ENCODE assay signal across 8 mouse cellular contexts in genomic region chr8:117498179-117498914, GRCm38 (mm10). TPM values are rescaled to one million over a fixed set of nuclear protein-coding genes. Genes with fewer than 3 reads are reported as not detected.
DNase-seq lines count a peak whose midpoint lies in the region; ATAC-seq and TF ChIP-seq lines count a peak whose summit lies in the region.

Plcg2 (plus strand) TSS chr8:117498291.

- DNase-seq in CH12.LX (ENCODE audit: extremely low read depth) = peak; percentile 71
- DNase-seq in adrenal gland, adult 8-10 months = peak; percentile 14
- DNase-seq in liver = peak; percentile 41
- peak; percentile 56 for DNase-seq in midbrain, embryonic 14.5 days
- DNase-seq in spleen, postnatal 4 days (ENCODE audit: low spot score in 2 of 2) = peak; percentile 61 to 84
- DNase-seq in cerebellum, adult 18-20 months = no peak

- peak within 1 kb of the TSS; percentile 86 for H3K9ac ChIP-seq in CH12.LX (ENCODE audit: insufficient read depth, low read depth)
- H3K9ac ChIP-seq in forebrain, embryonic 15.5 days (replicated peaks) = peak within 1 kb of the TSS; percentile 49
- H3K9ac ChIP-seq in hindbrain, embryonic 13.5 days = peak within 1 kb of the TSS; percentile 71
- peak within 1 kb of the TSS; percentile 49 for H3K9ac ChIP-seq in midbrain, embryonic 14.5 days (replicated peaks; ENCODE audit: low read length)

- peak; percentile 57 for ATAC-seq in forebrain, embryonic 15.5 days (replicated peaks)
- peak; percentile 36; the same call in 1 of the 2 replicates for ATAC-seq in hindbrain, embryonic 13.5 days (ENCODE audit: low FRiP score)
- peak; percentile 17; the same call in 1 of the 2 replicates for ATAC-seq in midbrain, embryonic 14.5 days (ENCODE audit: low FRiP score, low TSS enrichment)

- H3K79me2 ChIP-seq in CH12.LX (replicated peaks; ENCODE audit: control insufficient read depth, extremely low read depth, insufficient read depth, poor library complexity, severe bottlenecking) = peaks cover 40% of the 10 kb centered on the region

- WGBS in forebrain, embryonic 15.5 days = 0% methylated on average over 59 of the region's 62 CpGs
- under 1% methylated on average over 62 of the region's 62 CpGs for WGBS in hindbrain, embryonic 13.5 days
- WGBS in midbrain, embryonic 14.5 days = under 1% methylated on average over 62 of the region's 62 CpGs

- H3K36me3 ChIP-seq in CH12.LX (replicated peaks in 1 of 2; ENCODE audit: control insufficient read depth in 1 of 2, insufficient read depth in 1 of 2, low read length in 1 of 2) = peaks cover 0 to 11% of the 10 kb centered on the region in 2 experiments
- no peaks in the 10 kb centered on the region for H3K36me3 ChIP-seq in forebrain, embryonic 15.5 days
- H3K36me3 ChIP-seq in hindbrain, embryonic 13.5 days = no peaks in the 10 kb centered on the region
- H3K36me3 ChIP-seq in midbrain, embryonic 14.5 days (ENCODE audit: control insufficient read depth, insufficient read depth, low read length) = no peaks in the 10 kb centered on the region

- H3K27me3 ChIP-seq in CH12.LX (replicated peaks) = no peaks in the 10 kb centered on the region
- peaks cover 19% of the 10 kb centered on the region for H3K27me3 ChIP-seq in forebrain, embryonic 15.5 days
- H3K27me3 ChIP-seq in hindbrain, embryonic 13.5 days = peaks cover 34% of the 10 kb centered on the region
- H3K27me3 ChIP-seq in midbrain, embryonic 14.5 days (ENCODE audit: control insufficient read depth, insufficient read depth, low read length) = peaks cover 23% of the 10 kb centered on the region

- peak within 1 kb of the TSS; percentile 81 to 95 (median 95) for H3K4me3 ChIP-seq in CH12.LX (replicated peaks in 1 of 3; ENCODE audit: low read depth in 2 of 3, low read length in 2 of 3, poor library complexity in 1 of 3)
- H3K4me3 ChIP-seq in forebrain, embryonic 15.5 days = peak within 1 kb of the TSS; percentile 52
- H3K4me3 ChIP-seq in hindbrain, embryonic 13.5 days = peak within 1 kb of the TSS; percentile 56
- H3K4me3 ChIP-seq in midbrain, embryonic 14.5 days (replicated peaks; ENCODE audit: low read depth, low read length) = peak within 1 kb of the TSS; percentile 45

- H3K4me2 ChIP-seq in CH12.LX (ENCODE audit: insufficient read depth, low read depth, poor library complexity, severe bottlenecking) = peak within 1 kb of the TSS; percentile 75
- H3K4me2 ChIP-seq in forebrain, embryonic 15.5 days (replicated peaks) = peak within 1 kb of the TSS; percentile 93
- H3K4me2 ChIP-seq in hindbrain, embryonic 13.5 days = peak within 1 kb of the TSS; percentile 99
- peak within 1 kb of the TSS; percentile 99 for H3K4me2 ChIP-seq in midbrain, embryonic 14.5 days (ENCODE audit: low read length)

- TF ChIP-seq POLR2A in CH12.LX (IDR thresholded peaks at IDR 0.05; ENCODE audit: low read depth, low read length) = peak; percentile 80

- no peaks in the 10 kb centered on the region for H3K9me3 ChIP-seq in CH12.LX (replicated peaks; ENCODE audit: low read length)
- no peaks in the 10 kb centered on the region for H3K9me3 ChIP-seq in forebrain, embryonic 15.5 days
- no peaks in the 10 kb centered on the region for H3K9me3 ChIP-seq in hindbrain, embryonic 13.5 days
- H3K9me3 ChIP-seq in midbrain, embryonic 14.5 days (ENCODE audit: control insufficient read depth, low read length) = no peaks in the 10 kb centered on the region

- peaks cover 43 to 68% of the 10 kb centered on the region in 2 experiments for H3K4me1 ChIP-seq in CH12.LX (ENCODE audit: control insufficient read depth in 1 of 2, insufficient read depth in 2 of 2)
- peaks cover 15% of the 10 kb centered on the region for H3K4me1 ChIP-seq in forebrain, embryonic 15.5 days
- H3K4me1 ChIP-seq in hindbrain, embryonic 13.5 days (replicated peaks) = peaks cover 15% of the 10 kb centered on the region
- H3K4me1 ChIP-seq in midbrain, embryonic 14.5 days (ENCODE audit: control insufficient read depth, insufficient read depth, low read length) = 0 out of 2 replicates have a peak, but pooled peaks cover 11% of the 10 kb centered on the region

- peak within 1 kb of the TSS; percentile 93 for H3K27ac ChIP-seq in CH12.LX (ENCODE audit: insufficient read depth, low read depth)
- H3K27ac ChIP-seq in forebrain, embryonic 15.5 days (replicated peaks) = no peak within 1 kb of the TSS
- no peak within 1 kb of the TSS for H3K27ac ChIP-seq in hindbrain, embryonic 13.5 days
- no peak within 1 kb of the TSS for H3K27ac ChIP-seq in midbrain, embryonic 14.5 days (replicated peaks; ENCODE audit: low read depth, low read length)

- in situ Hi-C loops in CH12.LX (cut with MboI; ENCODE audit: low pct_ligation_motif_present, low pct_unique_long_range_greater_than_20kb, low sequenced_read_pairs) = loop anchor here (5.0 kb wide), 1 partner anchor 39 kb away; no protein-coding TSS in a partner anchor

- no peak for TF ChIP-seq CTCF in CH12.LX (conservative IDR thresholded peaks at IDR 0.05 in 1 of 2, IDR thresholded peaks at IDR 0.05 in 1 of 2; ENCODE audit: low read depth in 2 of 2, low read length in 2 of 2)

- dilution Hi-C loops in CH12.LX (cut with MboI; ENCODE audit: extremely low pct_ligation_motif_present, extremely low pct_unique_long_range_greater_than_20kb, low sequenced_read_pairs) = no loop called here

- no peak for TF ChIP-seq EP300 in CH12.LX (IDR thresholded peaks at IDR 0.05; ENCODE audit: low read length)

- no peak for TF ChIP-seq RAD21 in CH12.LX (IDR thresholded peaks at IDR 0.05; ENCODE audit: low read depth, low read length)

TF ChIP-seq in CH12.LX, 34 proteins besides CTCF, POLR2A, EP300 and RAD21:
- no peak for TF ChIP-seq PAX5 (IDR thresholded peaks at IDR 0.05; ENCODE audit: low read length)
- TF ChIP-seq CHD2 (IDR thresholded peaks at IDR 0.05; ENCODE audit: low read length) = no peak
- peak; percentile 10; the same call in 1 of the 2 replicates for TF ChIP-seq MEF2A (IDR thresholded peaks at IDR 0.05; ENCODE audit: borderline replicate concordance, low read depth, low read length)
- TF ChIP-seq MAFK (IDR thresholded peaks at IDR 0.05; ENCODE audit: insufficient replicate concordance, low read length) = no peak
- TF ChIP-seq POLR2AphosphoS2 (IDR thresholded peaks at IDR 0.05; ENCODE audit: low read depth, low read length) = no peak
- TF ChIP-seq E2F4 (IDR thresholded peaks at IDR 0.05; ENCODE audit: insufficient replicate concordance, low read depth, low read length) = no peak
- TF ChIP-seq CHD1 (IDR thresholded peaks at IDR 0.05; ENCODE audit: low read depth, low read length) = no peak
- TF ChIP-seq NELFE (IDR thresholded peaks at IDR 0.05; ENCODE audit: low read depth, low read length) = peak; percentile 71
- TF ChIP-seq JUN (IDR thresholded peaks at IDR 0.05; ENCODE audit: insufficient read depth, low read depth, low read length) = no peak
- TF ChIP-seq JUND (conservative IDR thresholded peaks at IDR 0.05; ENCODE audit: low read depth, low read length) = no peak
- no peak for TF ChIP-seq NRF1 (IDR thresholded peaks at IDR 0.05; ENCODE audit: low read depth, low read length)
- TF ChIP-seq MAZ (IDR thresholded peaks at IDR 0.05; ENCODE audit: low read depth, low read length) = no peak
- TF ChIP-seq TCF12 (IDR thresholded peaks at IDR 0.05; ENCODE audit: low read depth, low read length) = no peak
- peak; percentile 90 for TF ChIP-seq MAX (IDR thresholded peaks at IDR 0.05; ENCODE audit: low read length)
- no peak for TF ChIP-seq ZNF384 (IDR thresholded peaks at IDR 0.05; ENCODE audit: low read depth, low read length)
- no peak for TF ChIP-seq ETS1 (conservative IDR thresholded peaks at IDR 0.05; ENCODE audit: low read depth, low read length)
- peak; percentile 87 for TF ChIP-seq BHLHE40 (IDR thresholded peaks at IDR 0.05; ENCODE audit: low read depth, low read length)
- TF ChIP-seq SMC3 (IDR thresholded peaks at IDR 0.05; ENCODE audit: low read depth, low read length) = no peak; the same call in 1 of the 2 replicates
- no peak for TF ChIP-seq KAT2A (IDR thresholded peaks at IDR 0.05; ENCODE audit: insufficient replicate concordance, low read length)
- TF ChIP-seq HCFC1 (IDR thresholded peaks at IDR 0.05; ENCODE audit: low read depth, low read length) = no peak
- no peak; the same call in 1 of the 2 replicates for TF ChIP-seq ELF1 (IDR thresholded peaks at IDR 0.05; ENCODE audit: low read depth, low read length)
- no peak for TF ChIP-seq MYC (IDR thresholded peaks at IDR 0.05; ENCODE audit: low read depth, low read length)
- peak; percentile 95 for TF ChIP-seq UBTF (IDR thresholded peaks at IDR 0.05; ENCODE audit: low read depth, low read length)
- TF ChIP-seq USF1 (IDR thresholded peaks at IDR 0.05; ENCODE audit: low read depth, low read length) = peak; percentile 93
- TF ChIP-seq ZMIZ1 (IDR thresholded peaks at IDR 0.05; ENCODE audit: low read depth, low read length) = peak; percentile 53
- TF ChIP-seq MXI1 (IDR thresholded peaks at IDR 0.05; ENCODE audit: low read depth, low read length) = peak; percentile 81
- peak; percentile 78 for TF ChIP-seq USF2 (conservative IDR thresholded peaks at IDR 0.05; ENCODE audit: low read depth, low read length)
TF ChIP-seq in CH12.LX: peak in this region for 9.

RNA-seq across cellular contexts. Expression of gene Plcg2, which starts in this region (rescaled TPM):
- total RNA-seq in CH12.LX (2012; rRNA removed) (194 and 205 TPM in 2 replicates), CH12.LX (2014; rRNA removed) (129 and 139 TPM in 2 replicates)
- polyA plus RNA-seq in CH12.LX (2012; ENCODE audit: insufficient read length, low read depth) = 177 and 196 TPM in 2 replicates
- 1 to 10 TPM; 6.7 to 8.9 (median 8.1) TPM for total RNA-seq in adrenal gland, adult 8-10 months (2022)
- polyA plus RNA-seq in forebrain, embryonic 15.5 days (2015; fragmentation: Nextera tagmentation; extraction: Ambion mirVana) = 0.86 and 0.89 TPM in 2 replicates
- polyA plus RNA-seq in hindbrain, embryonic 13.5 days (2015; fragmentation: Nextera tagmentation; extraction: Ambion mirVana) = 1.3 and 1.6 TPM in 2 replicates
- 0.62 and 1.2 TPM in 2 replicates for polyA plus RNA-seq in midbrain, embryonic 14.5 days (2014; fragmentation: Nextera tagmentation; extraction: Ambion mirVana)

Comparison
In these comparisons a context has a peak if more than half of its experiments do, and no peak if none do; other contexts are left out.
1. RNA of gene Plcg2 (total RNA-seq): 129 to 205 TPM in CH12.LX; 6.7 to 8.9 TPM in adrenal gland, adult 8-10 months; every median in the first group is over 10 times any median in the second.
2. RNA of gene Plcg2 (polyA plus RNA-seq): 177 to 196 TPM in CH12.LX; 1.3 to 1.6 TPM in hindbrain, embryonic 13.5 days, 0.62 to 1.2 TPM in midbrain, embryonic 14.5 days and 0.86 to 0.89 TPM in forebrain, embryonic 15.5 days; every median in the first group is over 10 times any median in the second.
3. Peak in ATAC-seq, H3K4me3 ChIP-seq, H3K9ac ChIP-seq and H3K4me2 ChIP-seq in forebrain, embryonic 15.5 days; RNA of the gene not detected or under 1 TPM.
4. DNase-seq: peak in CH12.LX (single experiment), adrenal gland, adult 8-10 months (single experiment), liver (single experiment), midbrain, embryonic 14.5 days (single experiment) and spleen, postnatal 4 days (2 of 2); none in cerebellum, adult 18-20 months (0 of 2).
5. H3K4me3 ChIP-seq: peak in every context shown above with its lines; median percentile 95 in CH12.LX; 56 in hindbrain, embryonic 13.5 days; 52 in forebrain, embryonic 15.5 days; 45 in midbrain, embryonic 14.5 days.
6. Peak in every context shown above with its lines, with median percentiles within 50 percentile points of each other: H3K4me2 ChIP-seq, H3K9ac ChIP-seq and ATAC-seq.